Mouse (Mus musculus) right cerebral cortex, adult 2 months (tissue): ENCODE results near the gene Ugt1a6a.

ENCODE experiments used
- DNase-seq, 2 experiments: peaks; one replicate each; pipeline ENCODE4 v3.0.0; 2021 to 2022; ENCODE audit warnings: low spot score in 2 of 2

The Ugt1a6a gene

GRCm38 (mm10) chr1:88268070-88268469, 133.5 kb downstream of the Ugt1a6a start:
- DNase-seq = no peak
